Mouse (Mus musculus) MEL (cell line): Measurements from ENCODE around the gene Lbp.

Source experiments
- BHLHE40 ChIP-seq: IDR thresholded peaks from 2 replicates; pipeline ENCODE4 v1.6.1; 2012; ENCODE audit warnings: low read depth, mild to moderate bottlenecking, inconsistent platforms, low read length, improper control_type of control experiment, borderline replicate concordance
- CTCF ChIP-seq, 3 experiments: IDR thresholded peaks in 2 of 3; conservative IDR thresholded peaks in 1 of 3; 2 replicates each; pipeline ENCODE4 v1.5.1; 2011 to 2012; ENCODE audit warnings: low read length in 3 of 3, low read depth in 2 of 3, mild to moderate bottlenecking in 2 of 3, improper control_type of control experiment in 1 of 3, inconsistent platforms in 1 of 3, mixed read lengths in 1 of 3, moderate library complexity in 1 of 3; ENCODE audit not compliant: control insufficient read depth in 1 of 3, insufficient read depth in 1 of 3, poor library complexity in 1 of 3, severe bottlenecking in 1 of 3
- E2F4 ChIP-seq: IDR thresholded peaks from 2 replicates; pipeline ENCODE4 v1.6.1; 2011; ENCODE audit warnings: low read depth, low read length, improper control_type of control experiment, borderline replicate concordance
- POLR2A ChIP-seq, 2 experiments: IDR thresholded peaks; 2 replicates each; pipeline ENCODE4 v1.6.1; 2011 to 2012; ENCODE audit warnings: low read length in 2 of 2, mild to moderate bottlenecking in 2 of 2, control low read depth in 1 of 2, improper control_type of control experiment in 1 of 2, low read depth in 1 of 2, moderate library complexity in 1 of 2; ENCODE audit not compliant: control insufficient read depth in 1 of 2, insufficient read depth in 1 of 2, poor library complexity in 1 of 2

- TF ChIP-seq CTCF (IDR thresholded peaks at IDR 0.05 in 2 of 3, conservative IDR thresholded peaks at IDR 0.05 in 1 of 3; ENCODE audit: control insufficient read depth in 1 of 3, insufficient read depth in 1 of 3, low read depth in 2 of 3, low read length in 3 of 3, poor library complexity in 1 of 3, severe bottlenecking in 1 of 3) (peak in 2 of 3 experiments; percentile 21 to 26; a peak in 2 of 6 replicates), BHLHE40 (no peak), POLR2A (IDR thresholded peaks at IDR 0.05; ENCODE audit: control insufficient read depth in 1 of 2, insufficient read depth in 1 of 2, low read depth in 1 of 2, low read length in 2 of 2, poor library complexity in 1 of 2) (no peak), E2F4 (no peak)
Measured at GRCm38 (mm10) chr2:158275349-158275748, 30.9 kb upstream of the Lbp start.
